Mouse (Mus musculus) ES-Bruce4 (cell line): ENCODE data around the gene Foxs1.

Experiments used
- CTCF ChIP-seq: IDR thresholded peaks from one replicate; pipeline ENCODE4 v1.8.1; 2011; ENCODE audit warnings: low read depth, low read length
- EP300 ChIP-seq: IDR thresholded peaks from 2 replicates; pipeline ENCODE4 v1.6.1; 2011; ENCODE audit warnings: low read depth, low read length; ENCODE audit not compliant: insufficient read depth
- POLR2A ChIP-seq: IDR thresholded peaks from one replicate; pipeline ENCODE4 v1.8.1; 2011; ENCODE audit warnings: low read length; ENCODE audit not compliant: insufficient read depth

DNA sequence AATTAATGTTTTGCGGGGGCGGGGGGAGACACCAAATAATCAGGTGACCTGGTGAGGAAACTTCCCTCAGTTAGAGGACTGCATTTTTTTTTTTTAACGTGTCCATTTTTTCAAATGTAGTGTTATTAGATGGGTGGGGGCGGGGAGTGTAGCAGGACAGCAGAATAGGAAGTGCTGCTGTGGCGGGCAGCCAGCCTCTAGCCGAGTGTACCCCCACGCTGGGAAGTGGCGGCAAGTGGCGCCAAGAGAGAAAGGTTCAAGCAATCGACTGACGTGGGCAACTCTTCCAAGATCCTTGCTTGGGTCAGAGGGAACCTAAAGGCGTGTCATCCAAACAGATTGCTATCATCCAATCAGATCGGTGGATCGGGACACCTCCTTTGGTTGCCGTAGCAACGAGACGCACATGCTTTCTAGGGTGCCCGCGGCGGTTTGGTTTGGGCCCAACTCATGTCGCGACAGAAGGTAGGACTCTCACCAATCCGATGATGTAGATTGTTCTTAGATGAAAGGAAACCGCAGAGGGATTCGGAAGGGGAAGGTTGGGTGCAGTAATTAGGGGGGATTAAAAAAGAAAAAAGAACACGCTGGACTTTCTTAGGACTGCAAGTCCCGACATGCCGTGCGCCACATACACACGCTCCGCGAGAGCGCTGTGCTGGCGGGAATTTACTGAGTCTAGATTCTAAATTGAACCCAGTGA is 29.2 kb upstream of the Foxs1 start, which contains the start of gene Ttll9:
- no peak for TF ChIP-seq POLR2A
- TF ChIP-seq EP300 = 0 out of 2 replicates have a peak, but pooled peaks have one; percentile 24
- no peak for TF ChIP-seq CTCF
